Mouse (Mus musculus): ENCODE results near the gene Lrtm2.

The Lrtm2 gene

GRCm38 (mm10) chr6:119276713-119277112, 53.9 kb downstream of the Lrtm2 start:
- DNase-seq (ENCODE audit: low read depth), result no peak

All from induced T-regulatory cell, adult 2 months (primary cell).